Mouse (Mus musculus) colon, adult 2 months (tissue): ENCODE measurements around the gene Ripor2. TPM values are rescaled to one million over a fixed set of nuclear protein-coding genes. Genes with fewer than 3 reads are reported as not detected.

Source experiments
- polyA plus RNA-seq: library from polyadenylated mRNA; depleted of rRNA; stranded (reverse); fragments of >200 nt; gene quantifications from 2 replicates; pipeline ENCODE4 v1.2.3, GENCODE M21; 2012; rRNA removed

Gene Ripor2
- polyA plus RNA-seq = 1.3 and 2.2 TPM in 2 replicates

GRCm38 (mm10) chr13:24581833-24582232 lies at the start of gene Ripor2:
Gene Ripor2, plus strand, starts transcription at chr13:24582189.

GRCm38 (mm10) chr13:24741028-24741427 lies 159.0 kb downstream of the Ripor2 start, which contains the start of gene Armh2:
Gene Armh2, plus strand, starts transcription at chr13:24741232.

GRCm38 (mm10) chr13:24761403-24762227 lies 179.6 kb downstream of the Ripor2 start, which contains the start of gene Gmnn:
Gene Gmnn, minus strand, starts transcription at chr13:24761923.

Other genes with a start within 250 kb of the Ripor2 start
- gene Armh2, start 159.0 kb downstream of the Ripor2 start, polyA plus RNA-seq = not detected in 2 replicates
- gene Gmnn, start 179.7 kb downstream of the Ripor2 start, polyA plus RNA-seq = 3.0 and 3.5 TPM in 2 replicates
- 20.8 and 23.1 TPM in 2 replicates for gene BC005537, start 219.5 kb downstream of the Ripor2 start, polyA plus RNA-seq
- gene Acot13, start 249.4 kb downstream of the Ripor2 start, polyA plus RNA-seq = 33.6 and 56.4 TPM in 2 replicates
- gene Tdp2, start 249.5 kb downstream of the Ripor2 start, polyA plus RNA-seq = 13.6 and 27.2 TPM in 2 replicates